ENCODE assay signal across 28 mouse cellular contexts in the genomic region with DNA sequence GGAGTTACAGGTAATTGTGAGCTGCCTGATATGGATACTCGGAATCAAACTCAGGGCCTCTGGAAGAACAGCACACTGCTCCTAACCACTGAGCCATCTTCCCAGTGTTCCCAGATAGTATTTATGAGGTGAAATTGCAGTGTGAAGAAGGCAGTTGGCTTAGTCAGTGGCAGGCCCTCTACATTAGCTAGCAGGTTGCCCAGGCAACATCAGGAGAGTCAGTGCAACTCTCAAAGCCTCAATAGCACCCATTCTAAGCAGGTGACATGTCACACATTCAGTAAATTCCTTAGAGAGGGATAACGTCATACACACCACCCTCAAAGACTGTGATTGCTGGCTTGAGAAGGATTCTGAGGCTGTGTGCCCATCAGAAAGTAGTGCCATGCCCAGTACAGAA. TPM values are rescaled to one million over a fixed set of nuclear protein-coding genes. Genes with fewer than 3 reads are reported as not detected.
DNase-seq lines count a peak whose midpoint lies in the region; ATAC-seq and TF ChIP-seq lines count a peak whose summit lies in the region.
"Had no signal": no experiment of that assay in that cellular context is flagged by ENCODE, and none has a peak within 500 bp of the region (broad histone marks: within the 10 kb centered on the region; RNA-seq: fewer than 3 reads in every experiment).

No protein-coding gene starts in this region.

- no peak for TF ChIP-seq POLR2A in brain, embryonic 14.5 days (IDR thresholded peaks at IDR 0.05; ENCODE audit: borderline replicate concordance, extremely low read depth, insufficient read depth, insufficient read length, poor library complexity, severe bottlenecking)

- no peak for TF ChIP-seq CTCF in forebrain, postnatal 0 days (IDR thresholded peaks at IDR 0.05; ENCODE audit: low read depth)
- TF ChIP-seq CTCF in brain, embryonic 14.5 days (IDR thresholded peaks at IDR 0.05; ENCODE audit: borderline replicate concordance, extremely low read depth, insufficient read depth, insufficient read length), result no peak

- no peak for DNase-seq in forebrain, postnatal 0 days
- DNase-seq in lung, postnatal 25 days (ENCODE audit: low spot score), result peak; percentile 1
- no peak for DNase-seq in lung, postnatal 14 days
- DNase-seq in ES-E14 (ENCODE audit: low read depth, low spot score), result no peak
- peak; percentile 40 for DNase-seq in brain, embryonic 14.5 days (ENCODE audit: low read depth)
- no peak for DNase-seq in ovary, postnatal 10 days (ENCODE audit: low spot score)
- DNase-seq: adrenal gland, adult 8-10 months; adrenal gland, postnatal 14 days; adrenal gland, postnatal 36 days; cerebellum, adult 11 months; cerebellum, adult 18-20 months; cerebellum, adult 8-10 months; cerebellum, adult 9-11 months; cerebellum, postnatal 14 days; cerebellum, postnatal 36 days; embryo, embryonic 11 days had no signal

- 45% methylated on average over 2 of the region's 2 CpGs for WGBS in forebrain, postnatal 0 days
- WGBS in forebrain, embryonic 15.5 days, result 63% methylated on average over 2 of the region's 2 CpGs

- peak; percentile 67; the same call in 1 of the 2 replicates for ATAC-seq in forebrain, postnatal 0 days
- ATAC-seq in forebrain, embryonic 15.5 days (replicated peaks), result no peak
- ATAC-seq: activated CD4-positive, CD25-positive, alpha-beta regulatory T cell, adult 4 months; forebrain, embryonic 13.5 days; Patski had no signal

- in situ Hi-C loops in ES-E14 (cut with MboI; ENCODE audit: low sequenced_read_pairs in 2 of 2, unreplicated experiment in 2 of 2), result no loop called here

- H3K9me3 ChIP-seq in forebrain, postnatal 0 days (ENCODE audit: low read length), result no peaks in the 10 kb centered on the region
- H3K9me3 ChIP-seq in forebrain, embryonic 15.5 days, result no peaks in the 10 kb centered on the region
- no peaks in the 10 kb centered on the region for H3K9me3 ChIP-seq in ES-E14 (ENCODE audit: control insufficient read depth, insufficient read depth, low read depth, low read length)
- H3K9me3 ChIP-seq: embryonic facial prominence, embryonic 13.5 days; embryonic facial prominence, embryonic 15.5 days; forebrain, embryonic 13.5 days had no signal

- no peak overlapping the region for H3K9ac ChIP-seq in forebrain, postnatal 0 days
- H3K9ac ChIP-seq in forebrain, embryonic 15.5 days (replicated peaks), result no peak overlapping the region
- H3K9ac ChIP-seq in ES-E14 (ENCODE audit: insufficient read depth, low read depth, low read length, poor library complexity, severe bottlenecking), result no peak overlapping the region
- H3K9ac ChIP-seq: embryonic facial prominence, embryonic 13.5 days; embryonic facial prominence, embryonic 15.5 days; forebrain, embryonic 13.5 days had no signal

- no peak overlapping the region for H3K4me2 ChIP-seq in forebrain, postnatal 0 days (ENCODE audit: low read depth)
- H3K4me2 ChIP-seq in forebrain, embryonic 15.5 days (replicated peaks), result no peak overlapping the region
- H3K4me2 ChIP-seq: embryonic facial prominence, embryonic 13.5 days; embryonic facial prominence, embryonic 15.5 days; forebrain, embryonic 13.5 days had no signal

- H3K4me3 ChIP-seq in forebrain, postnatal 0 days (ENCODE audit: low read depth, low read length), result no peak overlapping the region
- H3K4me3 ChIP-seq in forebrain, embryonic 15.5 days, result no peak overlapping the region
- no peak overlapping the region for H3K4me3 ChIP-seq in ES-E14 (ENCODE audit: insufficient read depth in 1 of 2, low read depth in 1 of 2, low read length in 2 of 2, poor library complexity in 1 of 2, severe bottlenecking in 1 of 2)
- H3K4me3 ChIP-seq: embryonic facial prominence, embryonic 13.5 days; embryonic facial prominence, embryonic 15.5 days; erythroblast, embryonic 14.5 days; forebrain, embryonic 13.5 days had no signal

- no peaks in the 10 kb centered on the region for H3K36me3 ChIP-seq in forebrain, postnatal 0 days (ENCODE audit: insufficient read depth)
- no peaks in the 10 kb centered on the region for H3K36me3 ChIP-seq in forebrain, embryonic 15.5 days
- H3K36me3 ChIP-seq in ES-E14 (ENCODE audit: control insufficient read depth, insufficient read depth, low read length, poor library complexity, severe bottlenecking), result no peaks in the 10 kb centered on the region
- H3K36me3 ChIP-seq: embryonic facial prominence, embryonic 13.5 days; embryonic facial prominence, embryonic 15.5 days; G1E had no signal

- no peaks in the 10 kb centered on the region for H3K4me1 ChIP-seq in forebrain, postnatal 0 days (ENCODE audit: insufficient read depth)
- H3K4me1 ChIP-seq in forebrain, embryonic 15.5 days, result no peaks in the 10 kb centered on the region; the same call in 1 of the 2 replicates
- no peaks in the 10 kb centered on the region for H3K4me1 ChIP-seq in ES-E14 (ENCODE audit: control insufficient read depth in 2 of 2, insufficient read depth in 2 of 2, low read length in 2 of 2, poor library complexity in 1 of 2)
- H3K4me1 ChIP-seq: embryonic facial prominence, embryonic 15.5 days had no signal

- no peak overlapping the region for H3K27ac ChIP-seq in forebrain, postnatal 0 days (ENCODE audit: low read depth, low read length)
- no peak overlapping the region for H3K27ac ChIP-seq in forebrain, embryonic 15.5 days (replicated peaks)
- H3K27ac ChIP-seq in ES-E14 (ENCODE audit: insufficient read depth, low read depth, low read length, poor library complexity, severe bottlenecking), result 0 out of 2 replicates have a peak overlapping the region, but pooled peaks have one; percentile 2
- H3K27ac ChIP-seq: embryonic facial prominence, embryonic 13.5 days; embryonic facial prominence, embryonic 15.5 days; forebrain, embryonic 13.5 days had no signal

- H3K27me3 ChIP-seq in forebrain, postnatal 0 days (ENCODE audit: insufficient read depth, low read length), result no peaks in the 10 kb centered on the region
- no peaks in the 10 kb centered on the region for H3K27me3 ChIP-seq in forebrain, embryonic 15.5 days
- H3K27me3 ChIP-seq: embryonic facial prominence, embryonic 13.5 days; embryonic facial prominence, embryonic 15.5 days; forebrain, embryonic 13.5 days had no signal

TF ChIP-seq in ES-E14, 5 proteins besides CTCF, POLR2A, EP300 and RAD21:
- no peak for TF ChIP-seq MAFK (IDR thresholded peaks at IDR 0.05; ENCODE audit: insufficient read depth, low read depth, low read length)
- TF ChIP-seq ZNF384 (IDR thresholded peaks at IDR 0.05; ENCODE audit: low read depth, low read length), result no peak

RNA-seq across cellular contexts. Expression of a gene that starts 32.6 kb away (rescaled TPM):
- not detected in 2 replicates for total RNA-seq in forebrain, postnatal 0 days (2014; rRNA removed)
- polyA plus RNA-seq in forebrain, postnatal 0 days (2015; fragmentation: Nextera tagmentation; extraction: Ambion mirVana), result not detected in 2 replicates
- polyA plus RNA-seq in forebrain, embryonic 15.5 days (2015; fragmentation: Nextera tagmentation; extraction: Ambion mirVana), result not detected in 2 replicates
- 0.09 TPM in 1 of 2 replicates, not detected in the other for total RNA-seq in ES-E14 (2012; rRNA removed)
- 4.6 and 16.8 TPM in 2 replicates for polyA plus RNA-seq in brain, embryonic 14.5 days (2012; rRNA removed)
- total RNA-seq: common myeloid progenitor, adult 5-6 weeks had no signal
- polyA plus RNA-seq: C2C12; erythroblast, embryonic 14.5 days; forebrain, embryonic 11.5 days; forebrain, embryonic 13.5 days; frontal cortex, adult 2 months; G1E; Patski had no signal

Comparison
In these comparisons a context has a peak if more than half of its experiments do, and no peak if none do; other contexts are left out.
1. DNase-seq: peak in lung, postnatal 25 days (single experiment) and brain, embryonic 14.5 days (single experiment); none in forebrain, postnatal 0 days (single experiment), lung, postnatal 14 days (single experiment), ES-E14 (single experiment) and ovary, postnatal 10 days (single experiment).